Mouse (Mus musculus) testis, adult 2 months (tissue): ENCODE data around the gene Rpl18a. TPM values are rescaled to one million over a fixed set of nuclear protein-coding genes. Genes with fewer than 3 reads are reported as not detected.

Source experiments
- H3K27ac ChIP-seq: fragments of 200-500 bp; 2 replicates; pipeline ENCODE4 v1.5.1; 2012; ENCODE audit warnings: low read depth, low read length; ENCODE audit not compliant: control insufficient read depth, insufficient read depth
- H3K27me3 ChIP-seq: fragments of 200-500 bp; 2 replicates; pipeline ENCODE4 v1.6.1; 2012; ENCODE audit warnings: mild to moderate bottlenecking, low read length, moderate library complexity; ENCODE audit not compliant: control insufficient read depth, insufficient read depth
- H3K36me3 ChIP-seq: fragments of 200-500 bp; 2 replicates; pipeline ENCODE4 v1.6.1; 2012; ENCODE audit warnings: mild to moderate bottlenecking, low read length; ENCODE audit not compliant: control insufficient read depth, insufficient read depth
- H3K4me1 ChIP-seq: fragments of 200-500 bp; 2 replicates; pipeline ENCODE4 v1.6.1; 2012; ENCODE audit warnings: low read length; ENCODE audit not compliant: control insufficient read depth, insufficient read depth
- H3K4me3 ChIP-seq: fragments of 200-500 bp; 2 replicates; pipeline ENCODE4 v1.5.1; 2012; ENCODE audit warnings: low read depth, mild to moderate bottlenecking, low read length, moderate library complexity, mixed read lengths; ENCODE audit not compliant: control insufficient read depth
- CTCF ChIP-seq: fragments of 200-500 bp; IDR thresholded peaks from 2 replicates; pipeline ENCODE4 v1.5.1; 2012; ENCODE audit warnings: low read depth, mild to moderate bottlenecking, inconsistent platforms, low read length, moderate library complexity; ENCODE audit not compliant: control insufficient read depth, insufficient read depth, insufficient replicate concordance
- POLR2A ChIP-seq: fragments of 200-500 bp; IDR thresholded peaks from 2 replicates; pipeline ENCODE4 v1.6.1; 2012; ENCODE audit warnings: low read depth, mild to moderate bottlenecking, inconsistent platforms, low read length, moderate library complexity; ENCODE audit not compliant: control insufficient read depth
- polyA plus RNA-seq: library from polyadenylated mRNA; depleted of rRNA; stranded (reverse); fragments of >200 nt; gene quantifications from 2 replicates; pipeline ENCODE4 v1.2.3, GENCODE M21; 2012

Gene Rpl18a
- polyA plus RNA-seq, 1 experiment: 1,162 TPM

GRCm38 (mm10) chr8:70894771-70895545, 2.3 kb downstream of the Rpl18a start:
- Histone ChIP-seq H3K36me3 (no peaks in the 10 kb centered on the region; the same call in 1 of the 2 replicates), H3K4me1 (peaks cover 21% of the 10 kb centered on the region), H3K27ac (no peak overlapping the region), H3K27me3 (no peaks in the 10 kb centered on the region), H3K4me3 (no peak overlapping the region)
- TF ChIP-seq CTCF (no peak), POLR2A (no peak)

DNA sequence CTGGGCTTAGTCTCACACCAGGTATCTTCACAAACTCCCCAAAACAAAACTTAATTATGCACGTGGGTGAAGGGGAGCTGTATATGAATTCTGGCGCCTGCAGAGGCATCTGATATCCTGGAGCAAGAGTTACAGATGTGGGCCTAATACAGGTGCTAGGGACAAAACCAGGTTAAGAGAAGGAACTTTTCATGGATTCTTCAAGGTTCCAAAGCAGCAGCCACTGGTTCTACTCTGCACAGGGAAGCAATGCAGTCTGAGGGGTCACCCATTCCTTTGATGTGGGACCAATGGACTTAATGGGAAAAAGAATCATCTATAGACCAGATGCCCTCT, 2.9 kb downstream of the Rpl18a start:
- Histone ChIP-seq H3K36me3 (no peaks in the 10 kb centered on the region; the same call in 1 of the 2 replicates), H3K4me3 (no peak overlapping the region), H3K27ac (no peak overlapping the region), H3K27me3 (no peaks in the 10 kb centered on the region), H3K4me1 (peaks cover 21% of the 10 kb centered on the region)
- TF ChIP-seq POLR2A (no peak), CTCF (no peak)

DNA sequence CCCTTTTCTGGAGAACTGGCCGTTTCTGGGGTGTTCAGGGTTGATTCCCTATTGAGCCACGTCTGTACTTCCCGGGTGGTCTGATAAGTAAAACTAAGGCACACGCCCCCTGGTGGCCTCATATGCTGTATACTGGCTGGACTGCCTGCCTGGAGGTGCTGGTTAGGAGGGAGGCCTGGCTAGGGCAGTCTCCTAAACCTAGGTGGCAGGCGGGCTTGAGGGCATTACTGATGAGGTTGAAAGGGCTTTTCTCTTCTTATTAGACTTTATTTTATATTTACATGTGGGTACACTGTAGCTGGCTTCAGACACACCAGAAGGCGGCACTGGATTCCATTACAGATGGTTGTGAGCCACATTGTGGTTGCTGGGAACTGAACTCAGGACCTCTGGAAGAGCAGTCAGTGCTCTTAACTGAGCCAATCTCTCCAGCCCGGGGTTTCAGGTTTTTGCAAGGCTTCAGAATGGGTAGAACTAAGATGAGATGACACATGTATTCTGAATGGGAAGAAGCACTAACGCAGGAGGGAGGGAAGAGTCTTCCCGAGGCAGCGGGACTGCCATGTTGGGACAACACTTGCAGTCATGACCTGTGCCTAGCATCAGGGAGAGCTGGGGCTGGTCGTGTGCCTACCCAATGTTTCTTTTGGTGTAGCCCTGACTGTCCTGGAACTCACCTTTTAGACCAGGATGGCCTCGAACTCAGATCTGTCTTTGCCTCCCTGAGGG, 3.4 kb downstream of the Rpl18a start:
- H3K36me3 ChIP-seq: no peaks in the 10 kb centered on the region; the same call in 1 of the 2 replicates
- TF ChIP-seq POLR2A: no peak
- peak; percentile 44; the same call in 1 of the 2 replicates for TF ChIP-seq CTCF
- H3K27ac ChIP-seq: no peak overlapping the region
- H3K4me3 ChIP-seq: no peak overlapping the region
- H3K27me3 ChIP-seq: no peaks in the 10 kb centered on the region
- H3K4me1 ChIP-seq: peaks cover 21% of the 10 kb centered on the region

GRCm38 (mm10) chr8:70892896-70893655, 4.1 kb downstream of the Rpl18a start:
- Histone ChIP-seq H3K4me1 (peaks cover 18% of the 10 kb centered on the region), H3K27ac (no peak overlapping the region), H3K27me3 (no peaks in the 10 kb centered on the region), H3K36me3 (no peaks in the 10 kb centered on the region; the same call in 1 of the 2 replicates), H3K4me3 (peak overlapping the region; percentile 50)
- TF ChIP-seq POLR2A (no peak), CTCF (no peak)

DNA sequence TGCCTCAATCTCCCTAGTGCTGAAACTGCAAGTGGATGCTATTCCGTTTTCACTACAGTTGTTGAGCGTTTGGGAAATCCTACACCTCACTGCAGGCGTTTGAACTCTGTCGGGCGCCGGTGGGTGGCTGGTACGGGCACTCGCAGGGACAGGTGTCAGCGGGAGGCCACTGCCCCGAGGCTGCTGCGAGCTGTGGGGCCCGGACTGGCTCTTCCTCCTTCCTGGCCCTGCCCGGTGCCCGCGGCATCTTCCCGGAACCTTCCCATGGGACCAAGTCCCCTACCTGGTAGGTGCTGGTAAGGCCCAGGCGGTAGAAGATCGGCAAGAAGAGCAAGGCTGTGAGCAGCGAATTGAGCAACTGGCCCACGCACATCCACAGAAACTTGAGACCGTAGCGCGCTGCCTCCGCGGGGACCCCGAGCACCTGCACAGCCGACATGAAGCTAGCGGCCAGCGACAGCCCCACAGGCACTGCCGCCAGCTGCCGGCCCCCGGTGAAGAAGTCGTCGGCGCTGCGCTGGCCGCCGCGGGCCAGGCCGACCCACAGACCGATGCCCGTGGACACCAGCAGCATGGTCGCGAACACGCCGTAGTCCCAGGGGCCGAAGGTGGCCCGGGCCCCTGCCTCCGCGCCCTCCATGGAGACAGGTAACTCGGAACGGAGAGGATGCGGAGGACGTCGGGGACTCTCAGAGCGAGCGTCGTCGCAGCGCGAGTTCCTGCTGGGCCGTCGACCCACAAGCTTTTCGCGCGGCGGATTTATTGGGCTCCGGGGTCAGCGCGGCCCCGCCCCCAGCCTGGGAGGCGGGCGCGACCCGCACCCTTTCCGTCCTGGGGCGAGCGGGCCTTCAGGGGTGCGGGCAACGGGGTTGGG, 5.0 kb downstream of the Rpl18a start, which contains the start of gene Slc5a5:
Gene Slc5a5 (minus strand): TSS at position 736 of the 874 bp plus-strand sequence.
- Histone ChIP-seq H3K36me3 (no peaks in the 10 kb centered on the region; the same call in 1 of the 2 replicates), H3K4me1 (peaks cover 22% of the 10 kb centered on the region), H3K27ac (no peak within 1 kb of the TSS), H3K4me3 (peak within 1 kb of the TSS; percentile 50), H3K27me3 (no peaks in the 10 kb centered on the region)
- no peak for TF ChIP-seq CTCF
- TF ChIP-seq POLR2A: no peak

DNA sequence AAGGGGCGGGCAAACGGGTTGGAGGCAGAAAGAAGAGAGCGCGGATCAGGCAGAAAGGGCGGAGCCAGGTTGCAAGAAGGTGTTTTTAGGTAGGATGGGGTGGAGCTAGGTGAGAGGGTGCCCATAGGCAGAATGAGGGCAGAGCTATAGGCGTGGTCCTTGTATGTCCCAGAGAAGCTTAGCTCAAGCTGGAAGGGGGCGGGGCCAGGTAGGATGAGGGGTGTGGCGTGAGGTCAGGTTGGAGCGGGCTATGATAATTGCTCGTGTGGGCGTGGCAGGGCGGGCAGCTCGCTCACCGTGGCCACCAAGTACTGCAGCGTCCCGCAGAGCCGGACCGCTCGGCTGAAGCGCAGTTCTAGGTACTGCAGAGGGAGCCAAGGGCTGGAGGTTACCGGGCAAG, 5.9 kb downstream of the Rpl18a start:
- Histone ChIP-seq H3K4me1 (peaks cover 19% of the 10 kb centered on the region), H3K27me3 (no peaks in the 10 kb centered on the region), H3K36me3 (no peaks in the 10 kb centered on the region; the same call in 1 of the 2 replicates), H3K4me3 (peak overlapping the region; percentile 22; the same call in 1 of the 2 replicates), H3K27ac (no peak overlapping the region)
- TF ChIP-seq POLR2A (no peak), CTCF (no peak)
